Mouse (Mus musculus) kidney, postnatal 0 days (tissue): Measurements from ENCODE around the gene Lrrc38. TPM values are rescaled to one million over a fixed set of nuclear protein-coding genes. Genes with fewer than 3 reads are reported as not detected.

ENCODE experiments used
- ATAC-seq: fragments of 200-750 bp; cut with Nextera tagmentation; replicated peaks from 2 replicates; pipeline ENCODE4 v1.8.0; 2017; ENCODE audit warnings: low read depth, moderate number of reproducible peaks, moderate TSS enrichment, moderate library complexity; ENCODE audit not compliant: low FRiP score
- DNase-seq: peaks from one replicate; pipeline ENCODE4 v3.0.0-alpha.2; 2016; ENCODE audit warnings: low spot score
- H3K27ac ChIP-seq: fragments of 300-500 bp; sonication (generic); 2 replicates; pipeline ENCODE4 v1.5.1; 2014; ENCODE audit warnings: mild to moderate bottlenecking
- H3K27me3 ChIP-seq: fragments of 300-500 bp; sonication (generic); 2 replicates; pipeline ENCODE4 v1.6.1; 2014; ENCODE audit warnings: low read length, mixed read lengths; ENCODE audit not compliant: insufficient read depth
- H3K36me3 ChIP-seq: fragments of 300-500 bp; sonication (generic); 2 replicates; pipeline ENCODE4 v1.6.1; 2014; ENCODE audit warnings: low read length, mixed read lengths; ENCODE audit not compliant: insufficient read depth
- H3K4me1 ChIP-seq: fragments of 300-500 bp; sonication (generic); replicated peaks from 2 replicates; pipeline ENCODE4 v1.6.1; 2014; ENCODE audit warnings: antibody characterized with exemption, low read length, mixed read lengths; ENCODE audit not compliant: insufficient read depth
- H3K4me2 ChIP-seq: fragments of 300-500 bp; sonication (generic); 2 replicates; pipeline ENCODE4 v1.6.1; 2014; ENCODE audit warnings: mild to moderate bottlenecking, low read length, moderate library complexity, mixed read lengths
- H3K4me3 ChIP-seq: fragments of 300-500 bp; sonication (generic); replicated peaks from 2 replicates; pipeline ENCODE4 v1.5.1; 2014; ENCODE audit warnings: low read depth, low read length
- H3K9ac ChIP-seq: fragments of 300-500 bp; sonication (generic); 2 replicates; pipeline ENCODE4 v1.6.1; 2014; ENCODE audit warnings: low read depth, low read length
- H3K9me3 ChIP-seq: fragments of 300-500 bp; sonication (generic); replicated peaks from 2 replicates; pipeline ENCODE4 v1.6.1; 2016; ENCODE audit warnings: low read length, inconsistent platforms, mixed read lengths
- CTCF ChIP-seq: IDR thresholded peaks from 2 replicates; pipeline ENCODE4 v1.5.1; 2016; ENCODE audit warnings: antibody characterized with exemption, low read depth, mild to moderate bottlenecking, moderate library complexity
- WGBS: fragments of 180-500 bp; shearing (Covaris S2); extraction: QIAGEN DNeasy Blood & Tissue Kit; methylation state at CpG from one replicate; pipeline ENCODE4 v1.1.7; 2014; 5-methylcytosine and 5-hydroxymethylcytosine counted together
- polyA plus RNA-seq: library from polyadenylated mRNA; unstranded; fragments of >200 nt; fragmentation: Nextera tagmentation; extraction: Ambion mirVana; gene quantifications from 2 replicates; pipeline ENCODE4 v1.2.1, GENCODE M21; 2015

Gene Lrrc38
- polyA plus RNA-seq, 1 experiment from 2014 or later: 0.09 TPM

GRCm38 (mm10) chr4:143379931-143380715 is 30.6 kb downstream of the Lrrc38 start:
- no peak for ATAC-seq
- no peaks in the 10 kb centered on the region for H3K4me1 ChIP-seq
- no peak overlapping the region for H3K27ac ChIP-seq
- 24% methylated on average over 15 of the region's 15 CpGs for WGBS
- DNase-seq: peak; percentile 6
- TF ChIP-seq CTCF: no peak
- H3K9ac ChIP-seq: no peak overlapping the region
- no peak overlapping the region for H3K4me2 ChIP-seq
- H3K27me3 ChIP-seq: no peaks in the 10 kb centered on the region
- H3K4me3 ChIP-seq: no peak overlapping the region
- H3K9me3 ChIP-seq: no peaks in the 10 kb centered on the region
- H3K36me3 ChIP-seq: no peaks in the 10 kb centered on the region

GRCm38 (mm10) chr4:143380716-143381004 is 31.1 kb downstream of the Lrrc38 start:
- no peaks in the 10 kb centered on the region for H3K9me3 ChIP-seq
- no peak overlapping the region for H3K4me3 ChIP-seq
- peak; percentile 85 for TF ChIP-seq CTCF
- no peak overlapping the region for H3K4me2 ChIP-seq
- H3K36me3 ChIP-seq: no peaks in the 10 kb centered on the region
- H3K4me1 ChIP-seq: no peaks in the 10 kb centered on the region
- ATAC-seq: no peak
- no peak overlapping the region for H3K9ac ChIP-seq
- no peak overlapping the region for H3K27ac ChIP-seq
- H3K27me3 ChIP-seq: no peaks in the 10 kb centered on the region
- WGBS: under 1% methylated on average over 5 of the region's 5 CpGs
- DNase-seq: peak; percentile 51

GRCm38 (mm10) chr4:143382163-143382562 is 32.6 kb downstream of the Lrrc38 start:
- Histone ChIP-seq H3K9me3 (no peaks in the 10 kb centered on the region), H3K4me3 (no peak overlapping the region), H3K36me3 (no peaks in the 10 kb centered on the region), H3K4me1 (no peaks in the 10 kb centered on the region), H3K4me2 (no peak overlapping the region), H3K9ac (no peak overlapping the region), H3K27ac (no peak overlapping the region), H3K27me3 (no peaks in the 10 kb centered on the region)
- no peak for DNase-seq
- no peak for TF ChIP-seq CTCF
- WGBS: 67% methylated on average over 3 of the region's 3 CpGs
- no peak for ATAC-seq

- no peaks in the 10 kb centered on the region for H3K36me3 ChIP-seq
- DNase-seq: peak; percentile 14
- H3K27ac ChIP-seq: no peak overlapping the region
- H3K4me2 ChIP-seq: no peak overlapping the region
- H3K9me3 ChIP-seq: no peaks in the 10 kb centered on the region
- H3K4me3 ChIP-seq: no peak overlapping the region
- no peaks in the 10 kb centered on the region for H3K4me1 ChIP-seq
- WGBS: 41% methylated on average over 4 of the region's 4 CpGs
- no peak overlapping the region for H3K9ac ChIP-seq
- ATAC-seq: no peak
- peak; percentile 55 for TF ChIP-seq CTCF
- H3K27me3 ChIP-seq: no peaks in the 10 kb centered on the region
Measured at GRCm38 (mm10) chr4:143383646-143384045, 34.1 kb downstream of the Lrrc38 start.

GRCm38 (mm10) chr4:143388955-143389702 is 39.6 kb downstream of the Lrrc38 start:
- DNase-seq (peak; percentile 77), ATAC-seq (peak; percentile 84)
- no peaks in the 10 kb centered on the region for H3K27me3 ChIP-seq
- H3K4me1 ChIP-seq: no peaks in the 10 kb centered on the region
- peak overlapping the region; percentile 32; the same call in 1 of the 2 replicates for H3K4me3 ChIP-seq
- H3K9me3 ChIP-seq: no peaks in the 10 kb centered on the region
- H3K36me3 ChIP-seq: no peaks in the 10 kb centered on the region
- 8% methylated on average over 37 of the region's 43 CpGs for WGBS
- TF ChIP-seq CTCF: peak; percentile 58
- H3K4me2 ChIP-seq: peak overlapping the region; percentile 57
- peak overlapping the region; percentile 51 for H3K9ac ChIP-seq
- no peak overlapping the region for H3K27ac ChIP-seq

- Histone ChIP-seq H3K27ac (no peak within 1 kb of the TSS), H3K9me3 (no peaks in the 10 kb centered on the region), H3K27me3 (no peaks in the 10 kb centered on the region), H3K9ac (no peak within 1 kb of the TSS), H3K4me2 (no peak within 1 kb of the TSS), H3K4me3 (no peak within 1 kb of the TSS), H3K36me3 (no peaks in the 10 kb centered on the region), H3K4me1 (no peaks in the 10 kb centered on the region)
- TF ChIP-seq CTCF: no peak
- WGBS: 85% methylated on average over 26 of the region's 26 CpGs
- DNase-seq (no peak), ATAC-seq (no peak)
Measured at GRCm38 (mm10) chr4:143394181-143394580, 44.6 kb downstream of the Lrrc38 start, which contains the start of gene Pramel1. Pramel1 (plus strand) TSS chr4:143394428.
